Mouse (Mus musculus): ENCODE measurements around the gene Cog5. TPM values are rescaled to one million over a fixed set of nuclear protein-coding genes. Genes with fewer than 3 reads are reported as not detected.
"Not testable (repeated sequence)": the region's sequence is repeated elsewhere in the genome, so short reads cannot be mapped to it uniquely, and the experiment has no call there.

Gene Cog5
- total and polyA plus RNA-seq, 3 experiments, result 34.8 to 42.7 (median 39.3) TPM

- in situ Hi-C loops (cut with MboI; ENCODE audit: low pct_ligation_motif_present, low pct_unique_long_range_greater_than_20kb, low sequenced_read_pairs), result no loop called here
- Histone ChIP-seq H3K27me3 (replicated peaks) (no peaks in the 10 kb centered on the region), H3K27ac (ENCODE audit: insufficient read depth, low read depth) (no peak overlapping the region), H3K9me3 (replicated peaks; ENCODE audit: low read length) (no peaks in the 10 kb centered on the region), H3K79me2 (replicated peaks; ENCODE audit: control insufficient read depth, extremely low read depth, insufficient read depth, poor library complexity, severe bottlenecking) (no peaks in the 10 kb centered on the region; the same call in 1 of the 2 replicates), H3K9ac (ENCODE audit: insufficient read depth, low read depth) (no peak overlapping the region), H3K36me3 (replicated peaks in 1 of 2; ENCODE audit: control insufficient read depth in 1 of 2, insufficient read depth in 1 of 2, low read length in 1 of 2) (peaks cover 48 to 92% of the 10 kb centered on the region in 2 experiments), H3K4me1 (ENCODE audit: control insufficient read depth in 1 of 2, insufficient read depth in 2 of 2) (peaks cover 0 to 2% of the 10 kb centered on the region in 2 experiments; a peak in 1 of 4 replicates), H3K4me2 (ENCODE audit: insufficient read depth, low read depth, poor library complexity, severe bottlenecking) (no peak overlapping the region), H3K4me3 (replicated peaks in 1 of 3; ENCODE audit: low read depth in 2 of 3, low read length in 2 of 3, poor library complexity in 1 of 3) (no peak overlapping the region)
- dilution Hi-C loops (cut with MboI; ENCODE audit: extremely low pct_ligation_motif_present, extremely low pct_unique_long_range_greater_than_20kb, low sequenced_read_pairs), result no loop called here
- TF ChIP-seq BHLHE40 (IDR thresholded peaks at IDR 0.05; ENCODE audit: low read depth, low read length) (no peak), RAD21 (IDR thresholded peaks at IDR 0.05; ENCODE audit: low read depth, low read length) (no peak), SMC3 (IDR thresholded peaks at IDR 0.05; ENCODE audit: low read depth, low read length) (no peak), IRF4 (IDR thresholded peaks at IDR 0.05; ENCODE audit: low read depth, low read length) (no peak), CTCF (conservative IDR thresholded peaks at IDR 0.05 in 1 of 2, IDR thresholded peaks at IDR 0.05 in 1 of 2; ENCODE audit: low read depth in 2 of 2, low read length in 2 of 2) (peak in 1 of 2 experiments; percentile 14; a peak in 1 of 4 replicates), MAFK (IDR thresholded peaks at IDR 0.05; ENCODE audit: insufficient replicate concordance, low read length) (peak; percentile 77), NELFE (IDR thresholded peaks at IDR 0.05; ENCODE audit: low read depth, low read length) (no peak), POLR2AphosphoS2 (IDR thresholded peaks at IDR 0.05; ENCODE audit: low read depth, low read length) (no peak), GABPA (IDR thresholded peaks at IDR 0.05; ENCODE audit: insufficient replicate concordance, low read depth, low read length) (no peak), MEF2A (IDR thresholded peaks at IDR 0.05; ENCODE audit: borderline replicate concordance, low read depth, low read length) (no peak), MYC (IDR thresholded peaks at IDR 0.05; ENCODE audit: low read depth, low read length) (no peak)
- no peak for DNase-seq (ENCODE audit: extremely low read depth)
Observed at GRCm38 (mm10) chr12:31625016-31625415, 29.7 kb upstream of the Cog5 start.

GRCm38 (mm10) chr12:31628396-31628795 is 26.3 kb upstream of the Cog5 start:
- dilution Hi-C loops (cut with MboI; ENCODE audit: extremely low pct_ligation_motif_present, extremely low pct_unique_long_range_greater_than_20kb, low sequenced_read_pairs); in situ Hi-C loops (cut with MboI; ENCODE audit: low pct_ligation_motif_present, low pct_unique_long_range_greater_than_20kb, low sequenced_read_pairs): not testable (repeated sequence)
- peaks cover 41 to 81% of the 10 kb centered on the region in 2 experiments for H3K36me3 ChIP-seq (replicated peaks in 1 of 2; ENCODE audit: control insufficient read depth in 1 of 2, insufficient read depth in 1 of 2, low read length in 1 of 2)

GRCm38 (mm10) chr12:31633970-31634342 is 20.7 kb upstream of the Cog5 start:
- H3K9me3 ChIP-seq (replicated peaks; ENCODE audit: low read length), result no peaks in the 10 kb centered on the region
- H3K27me3 ChIP-seq (replicated peaks), result no peaks in the 10 kb centered on the region
- peaks cover 10 to 37% of the 10 kb centered on the region in 2 experiments for H3K36me3 ChIP-seq (replicated peaks in 1 of 2; ENCODE audit: control insufficient read depth in 1 of 2, insufficient read depth in 1 of 2, low read length in 1 of 2)
- peaks cover 10% of the 10 kb centered on the region for H3K79me2 ChIP-seq (replicated peaks; ENCODE audit: control insufficient read depth, extremely low read depth, insufficient read depth, poor library complexity, severe bottlenecking)
- no peak for TF ChIP-seq ETS1 (conservative IDR thresholded peaks at IDR 0.05; ENCODE audit: low read depth, low read length)
- no peak for TF ChIP-seq POLR2A (IDR thresholded peaks at IDR 0.05; ENCODE audit: low read depth, low read length)
- no peak for TF ChIP-seq POLR2AphosphoS2 (IDR thresholded peaks at IDR 0.05; ENCODE audit: low read depth, low read length)
- 0 out of 2 replicates have a peak, but pooled peaks have one; percentile 11 for TF ChIP-seq MXI1 (IDR thresholded peaks at IDR 0.05; ENCODE audit: low read depth, low read length)
- TF ChIP-seq SIN3A (IDR thresholded peaks at IDR 0.05; ENCODE audit: low read length), result 0 out of 2 replicates have a peak, but pooled peaks have one; percentile 35
- no peak for TF ChIP-seq USF2 (conservative IDR thresholded peaks at IDR 0.05; ENCODE audit: low read depth, low read length)
- TF ChIP-seq UBTF (IDR thresholded peaks at IDR 0.05; ENCODE audit: low read depth, low read length), result no peak
- no peak for TF ChIP-seq GABPA (IDR thresholded peaks at IDR 0.05; ENCODE audit: insufficient replicate concordance, low read depth, low read length)
- no peak for TF ChIP-seq ZC3H11A (IDR thresholded peaks at IDR 0.05; ENCODE audit: low read depth, low read length)
- TF ChIP-seq TBP (conservative IDR thresholded peaks at IDR 0.05; ENCODE audit: low read depth, low read length), result peak; percentile 49; the same call in 1 of the 2 replicates
- peak; percentile 49 for DNase-seq (ENCODE audit: extremely low read depth)
- H3K4me3 ChIP-seq (replicated peaks in 1 of 3; ENCODE audit: low read depth in 2 of 3, low read length in 2 of 3, poor library complexity in 1 of 3), result peak overlapping the region; percentile 65 to 92 (median 80)
- dilution Hi-C loops (cut with MboI; ENCODE audit: extremely low pct_ligation_motif_present, extremely low pct_unique_long_range_greater_than_20kb, low sequenced_read_pairs), result no loop called here
- in situ Hi-C loops (cut with MboI; ENCODE audit: low pct_ligation_motif_present, low pct_unique_long_range_greater_than_20kb, low sequenced_read_pairs), result no loop called here
- peak overlapping the region; percentile 37; the same call in 1 of the 2 replicates for H3K27ac ChIP-seq (ENCODE audit: insufficient read depth, low read depth)
- H3K9ac ChIP-seq (ENCODE audit: insufficient read depth, low read depth), result peak overlapping the region; percentile 87
- H3K4me1 ChIP-seq (ENCODE audit: control insufficient read depth in 1 of 2, insufficient read depth in 2 of 2), result peaks cover 6 to 28% of the 10 kb centered on the region in 2 experiments; a peak in 2 of 4 replicates
- 0 out of 2 replicates have a peak overlapping the region, but pooled peaks have one; percentile 0 for H3K4me2 ChIP-seq (ENCODE audit: insufficient read depth, low read depth, poor library complexity, severe bottlenecking)

More at GRCm38 (mm10) chr12:31628396-31628795, 26.3 kb upstream of the Cog5 start:
- not testable (repeated sequence) for DNase-seq (ENCODE audit: extremely low read depth); H3K27ac ChIP-seq (ENCODE audit: insufficient read depth, low read depth); H3K4me3 ChIP-seq (replicated peaks in 1 of 3; ENCODE audit: low read depth in 2 of 3, low read length in 2 of 3, poor library complexity in 1 of 3); H3K9ac ChIP-seq (ENCODE audit: insufficient read depth, low read depth); H3K27me3 ChIP-seq (replicated peaks); H3K79me2 ChIP-seq (replicated peaks; ENCODE audit: control insufficient read depth, extremely low read depth, insufficient read depth, poor library complexity, severe bottlenecking); H3K4me2 ChIP-seq (ENCODE audit: insufficient read depth, low read depth, poor library complexity, severe bottlenecking); H3K9me3 ChIP-seq (replicated peaks; ENCODE audit: low read length)
- peaks cover 3 to 24% of the 10 kb centered on the region in 2 experiments; a peak in 2 of 4 replicates for H3K4me1 ChIP-seq (ENCODE audit: control insufficient read depth in 1 of 2, insufficient read depth in 2 of 2)

Data from CH12.LX (cell line).